15 mouse cellular contexts compared by ENCODE assay signal in the genomic region with DNA sequence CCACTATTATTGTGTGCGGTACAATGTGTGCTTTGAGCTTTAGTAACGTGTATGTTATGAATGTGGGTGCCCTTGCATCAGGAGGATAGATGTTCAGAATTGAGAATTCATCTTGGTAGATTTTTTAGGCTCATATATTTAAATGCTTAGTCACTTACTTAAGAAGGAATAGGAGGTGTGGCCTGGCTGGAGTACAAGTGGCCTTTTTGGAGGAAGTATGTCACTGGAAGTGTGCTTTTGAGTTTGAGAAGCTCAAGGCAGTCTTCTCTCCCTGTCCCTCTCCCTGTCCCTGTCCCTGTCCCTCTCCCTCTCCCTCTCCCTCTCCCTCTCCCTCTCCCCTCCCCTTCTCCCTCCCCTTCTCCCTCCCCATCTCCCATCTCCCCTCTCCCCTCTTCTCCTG. TPM values are rescaled to one million over a fixed set of nuclear protein-coding genes. Genes with fewer than 3 reads are reported as not detected.
DNase-seq lines count a peak whose midpoint lies in the region; ATAC-seq lines count a peak whose summit lies in the region.
"Had no signal": no experiment of that assay in that cellular context is flagged by ENCODE, and none has a peak within 500 bp of the region (broad histone marks: within the 10 kb centered on the region; RNA-seq: fewer than 3 reads in every experiment).

No protein-coding gene starts in this region.

- no peak for ATAC-seq in kidney, embryonic 15.5 days (replicated peaks; ENCODE audit: low FRiP score)
- no peak for ATAC-seq in heart, embryonic 14.5 days (ENCODE audit: insufficient number of reproducible peaks, insufficient read depth, low FRiP score, low read depth)
- ATAC-seq: forebrain, embryonic 15.5 days had no signal

- H3K36me3 ChIP-seq in kidney, embryonic 15.5 days: no peaks in the 10 kb centered on the region
- H3K36me3 ChIP-seq in heart, embryonic 14.5 days (ENCODE audit: control insufficient read depth, insufficient read depth, low read length): no peaks in the 10 kb centered on the region
- H3K36me3 ChIP-seq: forebrain, embryonic 15.5 days; neural tube, embryonic 13.5 days had no signal

- H3K27ac ChIP-seq in kidney, embryonic 15.5 days: 0 out of 2 replicates have a peak overlapping the region, but pooled peaks have one; percentile 77
- peak overlapping the region; percentile 61 to 81; a peak in 3 of 4 replicates for H3K27ac ChIP-seq in heart, embryonic 14.5 days (replicated peaks in 1 of 2; ENCODE audit: control insufficient read depth in 1 of 2, insufficient read depth in 1 of 2, low read depth in 2 of 2, low read length in 2 of 2)
- H3K27ac ChIP-seq: forebrain, embryonic 15.5 days; neural tube, embryonic 13.5 days had no signal

- no peak overlapping the region for H3K4me2 ChIP-seq in kidney, embryonic 15.5 days
- H3K4me2 ChIP-seq in heart, embryonic 14.5 days (ENCODE audit: low read length): no peak overlapping the region
- H3K4me2 ChIP-seq: forebrain, embryonic 15.5 days; lung, embryonic 14.5 days; neural tube, embryonic 13.5 days had no signal

- no peak overlapping the region for H3K4me3 ChIP-seq in kidney, embryonic 15.5 days (replicated peaks)
- no peak overlapping the region for H3K4me3 ChIP-seq in heart, embryonic 14.5 days (ENCODE audit: control insufficient read depth in 1 of 2, insufficient read depth in 1 of 2, low read depth in 1 of 2, low read length in 2 of 2)
- H3K4me3 ChIP-seq: erythroblast, embryonic 14.5 days; forebrain, embryonic 15.5 days; neural tube, embryonic 13.5 days had no signal

- no peaks in the 10 kb centered on the region for H3K4me1 ChIP-seq in kidney, embryonic 15.5 days
- peaks cover 5 to 9% of the 10 kb centered on the region in 2 experiments; a peak in 3 of 4 replicates for H3K4me1 ChIP-seq in heart, embryonic 14.5 days (ENCODE audit: control insufficient read depth in 2 of 2, insufficient read depth in 2 of 2, low read length in 2 of 2)
- H3K4me1 ChIP-seq: forebrain, embryonic 15.5 days; neural tube, embryonic 13.5 days had no signal

- no peaks in the 10 kb centered on the region for H3K9me3 ChIP-seq in kidney, embryonic 15.5 days (replicated peaks)
- H3K9me3 ChIP-seq in heart, embryonic 14.5 days (ENCODE audit: control insufficient read depth, low read length): no peaks in the 10 kb centered on the region
- H3K9me3 ChIP-seq: forebrain, embryonic 15.5 days; neural tube, embryonic 13.5 days had no signal

- WGBS in kidney, embryonic 15.5 days: 82% methylated on average over 2 of the region's 2 CpGs
- 82% methylated on average over 2 of the region's 2 CpGs for WGBS in heart, embryonic 14.5 days

- DNase-seq in heart, adult 11 months: peak; percentile 92
- no peak for DNase-seq in heart, postnatal 36 days
- no peak for DNase-seq in kidney, postnatal 25 days
- DNase-seq in 3T3-L1 (ENCODE audit: low read depth, low spot score): peak; percentile 67
- no peak for DNase-seq in right cerebral cortex, postnatal 25 days
- DNase-seq in left cerebral cortex, postnatal 36 days (ENCODE audit: low spot score in 2 of 2): no peak
- DNase-seq: cerebellum, postnatal 25 days; lung, embryonic 14.5 days; thymus, adult 2 months had no signal

- intact Hi-C loops in heart, postnatal 36 days (cut with DNase I): loop anchor here (5.0 kb wide), 1 partner anchor 79 kb away; no protein-coding TSS in a partner anchor
- intact Hi-C loops in left cerebral cortex, postnatal 36 days (cut with DNase I): no loop called here

- H3K9ac ChIP-seq in kidney, embryonic 15.5 days: no peak overlapping the region
- no peak overlapping the region for H3K9ac ChIP-seq in heart, embryonic 14.5 days (ENCODE audit: low read length)
- H3K9ac ChIP-seq: forebrain, embryonic 15.5 days; lung, embryonic 14.5 days; neural tube, embryonic 13.5 days had no signal

- H3K27me3 ChIP-seq in kidney, embryonic 15.5 days: no peaks in the 10 kb centered on the region
- H3K27me3 ChIP-seq in heart, embryonic 14.5 days (ENCODE audit: control insufficient read depth, insufficient read depth, low read length): no peaks in the 10 kb centered on the region
- H3K27me3 ChIP-seq: forebrain, embryonic 15.5 days; neural tube, embryonic 13.5 days had no signal

RNA-seq across cellular contexts. Expression of a gene that starts 2.5 kb away (rescaled TPM):
- total RNA-seq in heart, postnatal 36 days (2021): 10 to 100 TPM; 12.3 to 18.9 TPM
- 9.0 and 10.7 TPM in 2 replicates for polyA plus RNA-seq in kidney, embryonic 15.5 days (2015; fragmentation: Nextera tagmentation; extraction: Ambion mirVana)
- polyA plus RNA-seq in heart, embryonic 14.5 days (2014; fragmentation: Nextera tagmentation; extraction: Ambion mirVana): 7.1 and 7.7 TPM in 2 replicates
- total RNA-seq in left cerebral cortex, postnatal 36 days (2021): under 1 TPM; 0.39 to 0.41 TPM

RNA-seq across cellular contexts. Expression of a gene that starts 39.8 kb away (rescaled TPM):
- 10 to 100 TPM; 56.2 to 61.6 TPM for total RNA-seq in heart, postnatal 36 days (2021)
- 4.2 and 5.6 TPM in 2 replicates for polyA plus RNA-seq in kidney, embryonic 15.5 days (2015; fragmentation: Nextera tagmentation; extraction: Ambion mirVana)
- 27.0 and 27.1 TPM in 2 replicates for polyA plus RNA-seq in heart, embryonic 14.5 days (2014; fragmentation: Nextera tagmentation; extraction: Ambion mirVana)
- 100 to 1,000 TPM; 368 to 438 TPM for total RNA-seq in left cerebral cortex, postnatal 36 days (2021)

RNA-seq across cellular contexts. Expression of a gene that starts 48.0 kb away (rescaled TPM):
- total RNA-seq in heart, postnatal 36 days (2021): not detected
- 2.6 and 3.5 TPM in 2 replicates for polyA plus RNA-seq in kidney, embryonic 15.5 days (2015; fragmentation: Nextera tagmentation; extraction: Ambion mirVana)
- polyA plus RNA-seq in heart, embryonic 14.5 days (2014; fragmentation: Nextera tagmentation; extraction: Ambion mirVana): not detected in 2 replicates
- 10 to 100 TPM; 57.1 to 63.4 TPM for total RNA-seq in left cerebral cortex, postnatal 36 days (2021)
- total RNA-seq: hematopoietic stem cell, adult 5-6 weeks had no signal
- polyA plus RNA-seq: erythroblast, embryonic 14.5 days; forebrain, embryonic 15.5 days had no signal

Comparison
In these comparisons a context has a peak if more than half of its experiments do, and no peak if none do; other contexts are left out.
1. DNase-seq: peak in heart, adult 11 months (single experiment) and 3T3-L1 (single experiment); none in heart, postnatal 36 days (0 of 2), kidney, postnatal 25 days (0 of 2), right cerebral cortex, postnatal 25 days (single experiment) and left cerebral cortex, postnatal 36 days (0 of 2).
2. RNA of a gene that starts 2.5 kb away (total RNA-seq): 12.3 to 18.9 TPM in heart, postnatal 36 days; 0.39 to 0.41 TPM in left cerebral cortex, postnatal 36 days; every median in the first group is over 4 times any median in the second.
3. RNA of a gene that starts 39.8 kb away (total RNA-seq): 368 to 438 TPM in left cerebral cortex, postnatal 36 days; 56.2 to 61.6 TPM in heart, postnatal 36 days; every median in the first group is over 4 times any median in the second.
4. RNA of a gene that starts 48.0 kb away (total RNA-seq): 57.1 to 63.4 TPM in left cerebral cortex, postnatal 36 days; not detected in heart, postnatal 36 days; every median in the first group is over 10 times any median in the second.